Mouse (Mus musculus): ENCODE measurements around the gene Map6d1. TPM values are rescaled to one million over a fixed set of nuclear protein-coding genes. Genes with fewer than 3 reads are reported as not detected.

Gene Map6d1
- polyA plus RNA-seq, 1 experiment: 0.11 TPM

- 95% methylated on average over 5 of the region's 5 CpGs for WGBS
- H3K27me3 ChIP-seq (ENCODE audit: control insufficient read depth, insufficient read depth, low read length): no peaks in the 10 kb centered on the region
- H3K27ac ChIP-seq (ENCODE audit: control insufficient read depth, insufficient read depth, low read length): no peak overlapping the region
- H3K4me1 ChIP-seq (replicated peaks; ENCODE audit: control insufficient read depth, insufficient read depth, low read length): no peaks in the 10 kb centered on the region
- DNase-seq: no peak
- no peaks in the 10 kb centered on the region for H3K36me3 ChIP-seq (ENCODE audit: control insufficient read depth, insufficient read depth, low read length)
- TF ChIP-seq CTCF (IDR thresholded peaks at IDR 0.05; ENCODE audit: borderline replicate concordance, control insufficient read depth, extremely low read depth, insufficient read depth, low read length, poor library complexity): no peak
- no peak for TF ChIP-seq POLR2A (IDR thresholded peaks at IDR 0.05; ENCODE audit: control insufficient read depth, extremely low read depth, insufficient read depth, low read length, poor library complexity)
- H3K4me3 ChIP-seq (ENCODE audit: control insufficient read depth, insufficient read depth, low read length): no peak overlapping the region
These were observed 16.8 kb upstream of the Map6d1 start for GRCm38 (mm10) chr16:20257926-20258325.

GRCm38 (mm10) chr16:20248442-20249174, 7.5 kb upstream of the Map6d1 start:
- 91% methylated on average over 9 of the region's 9 CpGs for WGBS
- no peak for TF ChIP-seq POLR2A (IDR thresholded peaks at IDR 0.05; ENCODE audit: control insufficient read depth, extremely low read depth, insufficient read depth, low read length, poor library complexity)
- no peak for TF ChIP-seq CTCF (IDR thresholded peaks at IDR 0.05; ENCODE audit: borderline replicate concordance, control insufficient read depth, extremely low read depth, insufficient read depth, low read length, poor library complexity)
- H3K4me3 ChIP-seq (ENCODE audit: control insufficient read depth, insufficient read depth, low read length): no peak overlapping the region
- no peaks in the 10 kb centered on the region for H3K4me1 ChIP-seq (replicated peaks; ENCODE audit: control insufficient read depth, insufficient read depth, low read length)
- H3K27me3 ChIP-seq (ENCODE audit: control insufficient read depth, insufficient read depth, low read length): no peaks in the 10 kb centered on the region
- H3K36me3 ChIP-seq (ENCODE audit: control insufficient read depth, insufficient read depth, low read length): no peaks in the 10 kb centered on the region
- no peak overlapping the region for H3K27ac ChIP-seq (ENCODE audit: control insufficient read depth, insufficient read depth, low read length)
- DNase-seq: no peak

- no peak for DNase-seq
- Histone ChIP-seq H3K4me3 (ENCODE audit: control insufficient read depth, insufficient read depth, low read length) (no peak overlapping the region), H3K4me1 (replicated peaks; ENCODE audit: control insufficient read depth, insufficient read depth, low read length) (no peaks in the 10 kb centered on the region), H3K27ac (ENCODE audit: control insufficient read depth, insufficient read depth, low read length) (no peak overlapping the region), H3K36me3 (ENCODE audit: control insufficient read depth, insufficient read depth, low read length) (no peaks in the 10 kb centered on the region), H3K27me3 (ENCODE audit: control insufficient read depth, insufficient read depth, low read length) (no peaks in the 10 kb centered on the region)
- no peak for TF ChIP-seq POLR2A (IDR thresholded peaks at IDR 0.05; ENCODE audit: control insufficient read depth, extremely low read depth, insufficient read depth, low read length, poor library complexity)
- no peak for TF ChIP-seq CTCF (IDR thresholded peaks at IDR 0.05; ENCODE audit: borderline replicate concordance, control insufficient read depth, extremely low read depth, insufficient read depth, low read length, poor library complexity)
These were observed 5.9 kb upstream of the Map6d1 start for GRCm38 (mm10) chr16:20247103-20247502.

- H3K4me1 ChIP-seq (replicated peaks; ENCODE audit: control insufficient read depth, insufficient read depth, low read length): peaks cover 5% of the 10 kb centered on the region
These were observed 2.5 kb downstream of the Map6d1 start for GRCm38 (mm10) chr16:20238646-20239045.

GRCm38 (mm10) chr16:20237426-20237825, 3.7 kb downstream of the Map6d1 start:
- Histone ChIP-seq H3K4me3 (ENCODE audit: control insufficient read depth, insufficient read depth, low read length) (no peak overlapping the region), H3K27ac (ENCODE audit: control insufficient read depth, insufficient read depth, low read length) (no peak overlapping the region), H3K4me1 (replicated peaks; ENCODE audit: control insufficient read depth, insufficient read depth, low read length) (peaks cover 5% of the 10 kb centered on the region), H3K27me3 (ENCODE audit: control insufficient read depth, insufficient read depth, low read length) (no peaks in the 10 kb centered on the region; the same call in 1 of the 2 replicates), H3K36me3 (ENCODE audit: control insufficient read depth, insufficient read depth, low read length) (no peaks in the 10 kb centered on the region)
- TF ChIP-seq CTCF (IDR thresholded peaks at IDR 0.05; ENCODE audit: borderline replicate concordance, control insufficient read depth, extremely low read depth, insufficient read depth, low read length, poor library complexity): no peak
- TF ChIP-seq POLR2A (IDR thresholded peaks at IDR 0.05; ENCODE audit: control insufficient read depth, extremely low read depth, insufficient read depth, low read length, poor library complexity): no peak
- WGBS: 92% methylated on average over 4 of the region's 4 CpGs
- DNase-seq: no peak

More at GRCm38 (mm10) chr16:20238646-20239045, 2.5 kb downstream of the Map6d1 start:
- H3K27ac ChIP-seq (ENCODE audit: control insufficient read depth, insufficient read depth, low read length): no peak overlapping the region
- TF ChIP-seq CTCF (IDR thresholded peaks at IDR 0.05; ENCODE audit: borderline replicate concordance, control insufficient read depth, extremely low read depth, insufficient read depth, low read length, poor library complexity): no peak
- TF ChIP-seq POLR2A (IDR thresholded peaks at IDR 0.05; ENCODE audit: control insufficient read depth, extremely low read depth, insufficient read depth, low read length, poor library complexity): no peak
- DNase-seq: no peak
- H3K27me3 ChIP-seq (ENCODE audit: control insufficient read depth, insufficient read depth, low read length): no peaks in the 10 kb centered on the region; the same call in 1 of the 2 replicates
- WGBS: 95% methylated on average over 4 of the region's 4 CpGs
- no peaks in the 10 kb centered on the region for H3K36me3 ChIP-seq (ENCODE audit: control insufficient read depth, insufficient read depth, low read length)
- H3K4me3 ChIP-seq (ENCODE audit: control insufficient read depth, insufficient read depth, low read length): no peak overlapping the region

GRCm38 (mm10) chr16:20234406-20234805, 6.8 kb downstream of the Map6d1 start:
- no peaks in the 10 kb centered on the region for H3K27me3 ChIP-seq (ENCODE audit: control insufficient read depth, insufficient read depth, low read length)
- no peak for DNase-seq
- no peaks in the 10 kb centered on the region for H3K4me1 ChIP-seq (replicated peaks; ENCODE audit: control insufficient read depth, insufficient read depth, low read length)
- 82% methylated on average over 4 of the region's 4 CpGs for WGBS
- H3K4me3 ChIP-seq (ENCODE audit: control insufficient read depth, insufficient read depth, low read length): no peak overlapping the region
- peaks cover 15% of the 10 kb centered on the region for H3K36me3 ChIP-seq (ENCODE audit: control insufficient read depth, insufficient read depth, low read length)
- no peak for TF ChIP-seq POLR2A (IDR thresholded peaks at IDR 0.05; ENCODE audit: control insufficient read depth, extremely low read depth, insufficient read depth, low read length, poor library complexity)
- TF ChIP-seq CTCF (IDR thresholded peaks at IDR 0.05; ENCODE audit: borderline replicate concordance, control insufficient read depth, extremely low read depth, insufficient read depth, low read length, poor library complexity): no peak
- H3K27ac ChIP-seq (ENCODE audit: control insufficient read depth, insufficient read depth, low read length): no peak overlapping the region
